Mouse (Mus musculus): ENCODE results near the gene Ddt.

The Ddt gene

GRCm38 (mm10) chr10:75772795-75773664 lies at the start of gene Ddt:
Gene Ddt (minus strand): TSS chr10:75773414.
- peak; percentile 94 for DNase-seq

GRCm38 (mm10) chr10:75822443-75822842 lies 49.2 kb upstream of the Ddt start, which contains the start of gene Gstt4:
Gene Gstt4 (minus strand): TSS chr10:75822543.
- no peak for DNase-seq

GRCm38 (mm10) chr10:75819882-75820281 lies 46.7 kb upstream of the Ddt start:
- no peak for DNase-seq

- DNase-seq: no peak
Observed at GRCm38 (mm10) chr10:75818641-75819040, 45.4 kb upstream of the Ddt start.

GRCm38 (mm10) chr10:75804217-75804616 lies 31.0 kb upstream of the Ddt start:
- no peak for DNase-seq

GRCm38 (mm10) chr10:75798176-75798696 lies 25.0 kb upstream of the Ddt start, which contains the start of gene Gstt1:
Gene Gstt1 (minus strand): TSS chr10:75798584.
- DNase-seq: peak; percentile 65

- DNase-seq: peak; percentile 37
Observed at GRCm38 (mm10) chr10:75797619-75798175, 24.5 kb upstream of the Ddt start.

- no peak for DNase-seq
Observed at GRCm38 (mm10) chr10:75796731-75797516, 23.7 kb upstream of the Ddt start.

- DNase-seq: peak; percentile 45
Observed at GRCm38 (mm10) chr10:75794880-75795279, 21.7 kb upstream of the Ddt start.

- DNase-seq: peak; percentile 46
Observed at GRCm38 (mm10) chr10:75790773-75791172, 17.6 kb upstream of the Ddt start.

- no peak for DNase-seq
Observed at GRCm38 (mm10) chr10:75789841-75790240, 16.6 kb upstream of the Ddt start.

- DNase-seq: no peak
Observed at GRCm38 (mm10) chr10:75789081-75789735, 16.0 kb upstream of the Ddt start.

GRCm38 (mm10) chr10:75788277-75788676 lies 15.1 kb upstream of the Ddt start:
- no peak for DNase-seq

- DNase-seq: no peak
Observed at GRCm38 (mm10) chr10:75785442-75785841, 12.2 kb upstream of the Ddt start.

GRCm38 (mm10) chr10:75780769-75781578 lies 7.8 kb upstream of the Ddt start, which contains the start of the genes Gm20441 and Gstt3:
Gene Gm20441 (minus strand): TSS chr10:75780954.
Gene Gstt3 (minus strand): TSS chr10:75781414.
- DNase-seq: peak; percentile 78

- no peak for DNase-seq
Observed at GRCm38 (mm10) chr10:75779206-75780174, 6.3 kb upstream of the Ddt start.

GRCm38 (mm10) chr10:75777885-75778284 lies 4.7 kb upstream of the Ddt start:
- no peak for DNase-seq

GRCm38 (mm10) chr10:75776562-75776961 lies 3.3 kb upstream of the Ddt start:
- DNase-seq: no peak

- DNase-seq: no peak
Observed at GRCm38 (mm10) chr10:75774587-75774986, 1.4 kb upstream of the Ddt start.

GRCm38 (mm10) chr10:75774102-75774501 lies 888 bp upstream of the Ddt start:
- no peak for DNase-seq
